Mouse (Mus musculus): ENCODE measurements around the gene Kcnc3. TPM values are rescaled to one million over a fixed set of nuclear protein-coding genes. Genes with fewer than 3 reads are reported as not detected.

Kcnc3 gene
- 2.3 and 2.6 TPM in 2 replicates for polyA plus RNA-seq (2016; fragmentation: Nextera tagmentation; extraction: Ambion mirVana)

DNA sequence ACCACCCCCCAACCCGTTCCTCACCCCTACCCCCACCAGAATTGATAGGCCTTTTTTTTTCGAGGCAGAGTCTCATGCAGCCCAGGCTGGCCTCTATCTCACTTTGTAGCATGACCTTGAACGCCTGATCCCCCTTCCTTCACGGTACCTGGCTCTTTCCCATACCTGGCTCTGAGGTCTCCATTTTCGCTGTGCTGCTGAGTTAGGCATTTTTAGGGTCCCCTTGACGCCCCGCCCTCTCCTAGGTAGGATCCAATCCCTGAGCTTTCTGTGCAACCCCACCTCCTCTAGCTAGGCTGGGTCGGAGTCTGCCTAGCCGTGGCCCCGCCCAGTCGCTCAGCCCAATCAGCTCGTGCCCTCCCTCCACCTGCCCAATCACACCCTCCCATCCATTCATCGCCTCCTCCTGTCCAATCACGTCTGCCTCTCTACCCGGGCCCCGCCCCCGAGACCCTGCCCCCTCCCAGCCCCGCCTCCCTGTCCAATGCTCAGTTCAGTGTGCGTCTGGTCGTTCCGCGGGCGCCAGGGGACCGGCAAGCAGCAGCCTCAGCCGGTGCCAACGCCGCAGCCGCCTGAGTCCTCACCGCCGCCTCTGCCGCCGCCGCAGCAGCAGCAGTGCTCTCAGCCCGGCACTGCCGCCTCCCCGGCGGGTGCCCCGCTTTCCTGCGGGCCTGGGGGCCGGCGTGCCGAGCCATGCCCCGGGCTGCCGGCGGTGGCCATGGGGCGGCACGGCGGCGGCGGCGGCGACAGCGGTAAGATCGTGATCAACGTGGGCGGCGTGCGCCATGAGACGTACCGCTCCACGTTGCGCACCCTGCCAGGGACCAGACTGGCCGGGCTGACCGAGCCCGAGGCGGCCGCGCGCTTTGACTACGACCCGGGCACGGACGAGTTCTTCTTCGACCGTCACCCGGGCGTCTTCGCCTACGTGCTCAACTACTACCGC lies at the start of gene Kcnc3:
Gene Kcnc3 (plus strand): TSS at position 263 of the 946 bp plus-strand sequence.
- WGBS: under 1% methylated on average over 79 of the region's 80 CpGs
- Histone ChIP-seq H3K4me2 (replicated peaks) (peak within 1 kb of the TSS; percentile 100), H3K9me3 (no peaks in the 10 kb centered on the region), H3K27me3 (peaks cover 67% of the 10 kb centered on the region), H3K4me1 (peaks cover 70% of the 10 kb centered on the region), H3K36me3 (no peaks in the 10 kb centered on the region), H3K4me3 (peak within 1 kb of the TSS; percentile 72), H3K27ac (replicated peaks) (peak within 1 kb of the TSS; percentile 74), H3K9ac (replicated peaks) (peak within 1 kb of the TSS; percentile 69)
- ATAC-seq (ENCODE audit: low FRiP score, low read depth): peak; percentile 86

DNA sequence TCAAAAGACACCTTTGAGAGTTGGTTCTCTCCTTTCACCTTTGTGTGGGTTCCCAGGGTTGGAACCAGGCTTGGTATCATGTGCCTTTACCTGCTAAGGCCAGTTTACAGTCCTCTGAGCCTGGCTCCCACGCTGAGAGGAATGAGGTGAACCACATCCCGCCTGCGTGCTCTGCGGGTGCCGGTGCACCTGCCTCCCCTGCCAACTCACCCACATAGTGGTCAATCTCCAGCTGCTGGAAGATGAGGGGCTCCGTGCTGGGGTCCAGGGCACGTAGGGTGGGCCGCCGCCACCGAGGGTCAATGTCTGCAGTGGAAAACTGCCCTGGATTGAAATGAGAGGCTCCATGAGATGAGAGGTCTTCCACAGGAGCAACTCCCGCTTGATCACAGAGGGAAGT lies 47.9 kb upstream of the Kcnc3 start:
- no peaks in the 10 kb centered on the region for H3K27me3 ChIP-seq
- no peaks in the 10 kb centered on the region for H3K9me3 ChIP-seq
- no peak overlapping the region for H3K9ac ChIP-seq (replicated peaks)
- H3K27ac ChIP-seq (replicated peaks): no peak overlapping the region
- no peak overlapping the region for H3K4me2 ChIP-seq (replicated peaks)
- ATAC-seq (ENCODE audit: low FRiP score, low read depth): no peak
- H3K4me3 ChIP-seq: no peak overlapping the region
- H3K36me3 ChIP-seq: peaks cover 52% of the 10 kb centered on the region
- WGBS: 96% methylated on average over 11 of the region's 11 CpGs
- H3K4me1 ChIP-seq: peaks cover 7% of the 10 kb centered on the region

DNA sequence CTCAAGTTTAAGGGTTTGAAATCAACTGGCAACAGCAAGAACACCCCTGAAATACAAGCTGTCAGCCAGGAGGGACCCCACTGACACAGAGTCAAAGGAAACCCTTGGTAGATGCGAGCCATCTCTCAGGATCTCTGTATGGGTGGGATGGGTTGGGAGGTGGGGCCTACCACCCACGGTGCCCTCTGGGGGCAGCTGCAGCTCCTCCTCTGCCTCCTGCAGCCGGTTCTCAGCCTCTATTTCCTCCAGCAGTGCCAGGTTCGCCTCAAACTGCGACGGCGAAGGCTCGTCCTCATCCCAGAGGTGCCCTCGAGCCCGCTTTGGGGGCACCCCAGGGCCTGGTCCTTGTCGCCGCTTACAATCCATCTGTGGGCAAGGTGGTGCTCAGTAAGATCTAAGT lies 47.4 kb upstream of the Kcnc3 start:
- Histone ChIP-seq H3K9me3 (no peaks in the 10 kb centered on the region), H3K9ac (replicated peaks) (no peak overlapping the region), H3K27me3 (no peaks in the 10 kb centered on the region), H3K4me1 (peaks cover 13% of the 10 kb centered on the region), H3K4me3 (no peak overlapping the region), H3K36me3 (peaks cover 47% of the 10 kb centered on the region), H3K4me2 (replicated peaks) (no peak overlapping the region), H3K27ac (replicated peaks) (no peak overlapping the region)
- 81% methylated on average over 12 of the region's 12 CpGs for WGBS
- no peak for ATAC-seq (ENCODE audit: low FRiP score, low read depth)

GRCm38 (mm10) chr7:44546274-44546673 lies 44.2 kb upstream of the Kcnc3 start:
- no peak overlapping the region for H3K4me3 ChIP-seq
- no peak overlapping the region for H3K9ac ChIP-seq (replicated peaks)
- peaks cover 35% of the 10 kb centered on the region for H3K36me3 ChIP-seq

GRCm38 (mm10) chr7:44547041-44547440 lies 43.4 kb upstream of the Kcnc3 start:
- Histone ChIP-seq H3K36me3 (peaks cover 35% of the 10 kb centered on the region), H3K9ac (replicated peaks) (peak overlapping the region; percentile 67; the same call in 1 of the 2 replicates), H3K9me3 (no peaks in the 10 kb centered on the region), H3K4me1 (peaks cover 14% of the 10 kb centered on the region), H3K27me3 (no peaks in the 10 kb centered on the region), H3K27ac (replicated peaks) (no peak overlapping the region), H3K4me2 (replicated peaks) (peak overlapping the region; percentile 87), H3K4me3 (no peak overlapping the region)
- WGBS: 98% methylated on average over 11 of the region's 13 CpGs
- no peak for ATAC-seq (ENCODE audit: low FRiP score, low read depth)

More at GRCm38 (mm10) chr7:44546274-44546673, 44.2 kb upstream of the Kcnc3 start:
- ATAC-seq (ENCODE audit: low FRiP score, low read depth): no peak
- Histone ChIP-seq H3K27me3 (no peaks in the 10 kb centered on the region), H3K27ac (replicated peaks) (no peak overlapping the region), H3K4me1 (peaks cover 14% of the 10 kb centered on the region), H3K4me2 (replicated peaks) (no peak overlapping the region), H3K9me3 (no peaks in the 10 kb centered on the region)
- 92% methylated on average over 3 of the region's 3 CpGs for WGBS

- 29% methylated on average over 5 of the region's 5 CpGs for WGBS
- H3K27me3 ChIP-seq: no peaks in the 10 kb centered on the region
- H3K36me3 ChIP-seq: peaks cover 31% of the 10 kb centered on the region
- H3K9me3 ChIP-seq: no peaks in the 10 kb centered on the region
- no peak overlapping the region for H3K27ac ChIP-seq (replicated peaks)
- no peak for ATAC-seq (ENCODE audit: low FRiP score, low read depth)
- H3K4me1 ChIP-seq: peaks cover 18% of the 10 kb centered on the region
- H3K4me3 ChIP-seq: peak overlapping the region; percentile 64
- H3K4me2 ChIP-seq (replicated peaks): peak overlapping the region; percentile 87
- H3K9ac ChIP-seq (replicated peaks): peak overlapping the region; percentile 67
These were observed 42.7 kb upstream of the Kcnc3 start for GRCm38 (mm10) chr7:44547725-44548124.

GRCm38 (mm10) chr7:44548497-44549087 lies 41.9 kb upstream of the Kcnc3 start, which contains the start of gene Pold1:
TSS of gene Pold1 (minus strand) at chr7:44548849.
- H3K36me3 ChIP-seq: peaks cover 31% of the 10 kb centered on the region

DNA sequence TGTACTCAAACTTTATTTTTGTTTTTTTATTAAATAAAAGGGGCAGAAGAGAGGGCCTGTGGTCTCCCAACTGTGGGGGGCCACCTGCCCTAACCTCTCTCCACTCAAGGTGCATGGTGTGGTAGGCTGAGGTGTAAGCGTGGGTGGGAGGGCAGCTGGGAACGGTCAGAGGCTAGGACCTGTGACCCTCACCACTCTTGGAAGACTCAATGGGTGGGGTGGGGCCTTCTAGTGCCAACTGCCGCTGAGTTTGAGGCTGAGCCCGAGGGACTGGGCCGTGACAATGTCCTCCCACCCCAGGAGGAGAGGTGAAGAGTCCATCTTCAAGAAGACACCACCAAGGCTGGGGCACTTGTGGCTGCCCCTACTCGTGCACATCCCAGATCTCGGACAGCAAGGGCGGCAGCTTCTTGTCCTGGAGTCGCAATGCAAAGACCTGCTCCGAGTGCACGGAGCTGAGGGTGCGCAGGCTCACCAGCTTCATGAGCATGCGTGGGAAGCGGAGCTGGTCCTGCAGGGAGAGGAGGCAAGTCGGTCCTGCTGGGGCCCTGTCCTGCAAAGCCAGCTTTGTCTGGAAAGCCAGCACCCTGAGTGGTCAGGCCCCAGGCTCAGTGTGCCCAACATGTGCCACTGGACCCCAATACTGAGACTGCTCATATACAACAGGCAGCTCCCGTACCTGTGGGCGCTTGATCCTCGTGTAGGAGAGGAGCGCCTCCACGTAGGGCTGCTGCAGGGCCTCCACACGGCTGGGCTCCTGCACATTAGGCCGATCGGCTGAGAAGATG lies 40.6 kb upstream of the Kcnc3 start:
- no peak overlapping the region for H3K4me3 ChIP-seq
- H3K9ac ChIP-seq (replicated peaks): no peak overlapping the region
- no peak overlapping the region for H3K27ac ChIP-seq (replicated peaks)
- no peak for ATAC-seq (ENCODE audit: low FRiP score, low read depth)
- H3K9me3 ChIP-seq: no peaks in the 10 kb centered on the region
- H3K36me3 ChIP-seq: peaks cover 31% of the 10 kb centered on the region
- WGBS: 95% methylated on average over 23 of the region's 23 CpGs
- no peak overlapping the region for H3K4me2 ChIP-seq (replicated peaks)
- H3K27me3 ChIP-seq: no peaks in the 10 kb centered on the region
- H3K4me1 ChIP-seq: peaks cover 26% of the 10 kb centered on the region

More at GRCm38 (mm10) chr7:44548497-44549087, 41.9 kb upstream of the Kcnc3 start, which contains the start of gene Pold1:
- H3K9ac ChIP-seq (replicated peaks): peak within 1 kb of the TSS; percentile 67
- H3K27ac ChIP-seq (replicated peaks): peak within 1 kb of the TSS; percentile 16; the same call in 1 of the 2 replicates
- H3K4me1 ChIP-seq: peaks cover 23% of the 10 kb centered on the region
- ATAC-seq (ENCODE audit: low FRiP score, low read depth): peak; percentile 91
- peak within 1 kb of the TSS; percentile 87 for H3K4me2 ChIP-seq (replicated peaks)
- H3K9me3 ChIP-seq: no peaks in the 10 kb centered on the region
- H3K4me3 ChIP-seq: peak within 1 kb of the TSS; percentile 64
- WGBS: under 1% methylated on average over 43 of the region's 43 CpGs
- H3K27me3 ChIP-seq: no peaks in the 10 kb centered on the region

- ATAC-seq (ENCODE audit: low FRiP score, low read depth): no peak
- no peak overlapping the region for H3K9ac ChIP-seq (replicated peaks)
- 0 out of 2 replicates have a peak, but pooled peaks cover 2% of the 10 kb centered on the region for H3K27me3 ChIP-seq
- no peak overlapping the region for H3K4me3 ChIP-seq
- no peaks in the 10 kb centered on the region for H3K9me3 ChIP-seq
- H3K4me2 ChIP-seq (replicated peaks): no peak overlapping the region
- peaks cover 26% of the 10 kb centered on the region for H3K4me1 ChIP-seq
- peaks cover 31% of the 10 kb centered on the region for H3K36me3 ChIP-seq
- 96% methylated on average over 12 of the region's 12 CpGs for WGBS
- no peak overlapping the region for H3K27ac ChIP-seq (replicated peaks)
These were observed 40.1 kb upstream of the Kcnc3 start for GRCm38 (mm10) chr7:44550409-44550678.

DNA sequence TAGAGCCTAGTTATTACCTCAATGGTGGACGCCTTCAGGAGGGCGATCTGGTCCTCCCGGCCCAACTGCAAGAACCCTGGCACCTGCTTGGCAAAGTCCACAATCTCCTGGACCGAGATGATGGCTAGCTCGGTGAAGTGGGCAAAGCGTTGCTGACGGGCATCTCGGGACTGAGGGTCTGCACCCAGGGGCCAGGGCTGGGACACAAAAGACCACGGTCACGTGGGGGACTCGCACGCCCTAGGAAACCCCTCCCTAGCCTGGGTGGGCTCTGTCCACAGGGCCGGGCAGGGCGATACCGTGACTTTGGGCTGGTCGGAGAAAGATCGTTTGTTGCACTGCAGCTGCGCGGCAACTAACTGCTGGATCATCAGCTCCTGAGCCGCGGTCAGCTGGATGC lies 39.2 kb upstream of the Kcnc3 start:
- Histone ChIP-seq H3K4me2 (replicated peaks) (no peak overlapping the region), H3K4me3 (no peak overlapping the region), H3K27ac (replicated peaks) (no peak overlapping the region), H3K9ac (replicated peaks) (no peak overlapping the region), H3K36me3 (peaks cover 31% of the 10 kb centered on the region), H3K4me1 (peaks cover 26% of the 10 kb centered on the region), H3K27me3 (peaks cover 8% of the 10 kb centered on the region; the same call in 1 of the 2 replicates), H3K9me3 (no peaks in the 10 kb centered on the region)
- ATAC-seq (ENCODE audit: low FRiP score, low read depth): no peak
- WGBS: 94% methylated on average over 21 of the region's 21 CpGs

DNA sequence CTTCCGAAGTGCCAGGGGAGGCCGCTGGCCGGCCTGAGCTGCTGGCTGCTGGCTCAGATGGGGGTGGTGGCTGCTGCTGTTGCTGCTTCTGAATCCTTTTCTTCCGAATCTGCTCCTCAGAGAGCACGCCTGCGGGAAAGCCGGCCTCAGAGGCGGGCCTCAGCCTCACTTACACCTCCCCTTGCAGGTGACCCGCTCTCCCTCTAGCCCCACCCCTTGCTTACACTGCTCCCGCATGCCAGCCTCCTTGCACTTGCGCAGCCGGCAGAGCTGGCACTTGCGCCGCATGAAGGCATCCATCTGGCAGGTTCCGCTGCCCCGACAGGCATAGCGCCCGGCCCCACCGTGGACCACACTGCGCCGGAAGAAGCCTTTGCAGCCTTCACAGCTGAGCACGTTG lies 38.7 kb upstream of the Kcnc3 start:
- H3K9ac ChIP-seq (replicated peaks): no peak overlapping the region
- peaks cover 8% of the 10 kb centered on the region; the same call in 1 of the 2 replicates for H3K27me3 ChIP-seq
- H3K4me2 ChIP-seq (replicated peaks): no peak overlapping the region
- no peaks in the 10 kb centered on the region for H3K9me3 ChIP-seq
- H3K4me3 ChIP-seq: no peak overlapping the region
- ATAC-seq (ENCODE audit: low FRiP score, low read depth): no peak
- peaks cover 31% of the 10 kb centered on the region for H3K36me3 ChIP-seq
- 83% methylated on average over 22 of the region's 22 CpGs for WGBS
- H3K27ac ChIP-seq (replicated peaks): no peak overlapping the region
- peaks cover 26% of the 10 kb centered on the region for H3K4me1 ChIP-seq
